Mouse (Mus musculus) pancreas, adult 10 weeks (tissue): ENCODE data around the gene Arr3. TPM values are rescaled to one million over a fixed set of nuclear protein-coding genes. Genes with fewer than 3 reads are reported as not detected.

Experiments
- polyA plus RNA-seq: library from polyadenylated mRNA; stranded (reverse); fragments of 350-450 nt; fragmentation: Illumina TruSeq; extraction: RNeasy Lipid Tissue Mini Kit (QIAGEN cat#74804); gene quantifications from one replicate; pipeline ENCODE4 v1.2.3, GENCODE M21; 2015; ENCODE audit warnings: low read depth, low replicate concordance; ENCODE audit not compliant: insufficient read depth

The Arr3 gene
- polyA plus RNA-seq, result not detected

DNA sequence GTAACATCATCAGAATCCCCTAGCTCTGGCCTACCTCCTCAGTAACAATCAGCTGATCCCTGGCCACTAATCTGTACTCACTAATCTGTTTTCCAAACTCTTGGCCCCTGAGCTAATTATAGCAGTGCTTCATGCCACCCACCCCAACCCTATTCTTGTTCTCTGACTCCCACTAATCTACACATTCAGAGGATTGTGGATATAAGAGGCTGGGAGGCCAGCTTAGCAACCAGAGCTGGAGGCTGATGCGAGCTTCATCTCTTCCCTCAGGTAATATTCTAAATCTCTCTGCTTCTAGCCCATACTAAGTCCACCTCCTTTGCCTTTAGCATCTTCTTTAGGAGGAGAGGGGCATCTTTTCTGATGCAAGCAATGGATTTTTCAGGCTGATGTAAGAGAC lies at the start of gene Arr3:
Gene Arr3 (plus strand): TSS at position 184 of the 400 bp plus-strand sequence.

DNA sequence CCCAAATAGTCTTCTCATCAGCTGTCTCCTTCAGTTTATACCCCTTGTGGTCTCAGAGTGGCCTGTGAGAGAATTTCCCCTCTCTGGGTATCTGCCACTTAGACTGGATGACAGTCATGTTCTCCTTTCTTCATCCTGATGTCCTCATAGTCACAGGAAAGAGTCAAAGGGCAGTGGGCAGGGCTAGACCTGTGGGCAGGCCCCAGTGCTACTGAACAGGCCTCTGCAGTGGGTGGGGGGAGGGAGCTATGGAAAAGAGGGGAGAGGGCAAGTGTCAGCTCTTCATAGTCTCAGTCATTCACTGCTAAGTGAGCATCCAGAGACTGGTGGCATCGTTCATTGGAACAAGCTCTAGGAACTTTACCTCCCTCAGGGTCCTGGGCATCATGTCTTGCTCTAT lies 33.3 kb upstream of the Arr3 start, which contains the start of gene Awat1:
Gene Awat1 (plus strand): TSS at position 301 of the 400 bp plus-strand sequence.

GRCm38 (mm10) chrX:100594791-100595190 lies 10.5 kb upstream of the Arr3 start, which contains the start of gene P2ry4:
TSS of gene P2ry4 (minus strand) at chrX:100594869.

DNA sequence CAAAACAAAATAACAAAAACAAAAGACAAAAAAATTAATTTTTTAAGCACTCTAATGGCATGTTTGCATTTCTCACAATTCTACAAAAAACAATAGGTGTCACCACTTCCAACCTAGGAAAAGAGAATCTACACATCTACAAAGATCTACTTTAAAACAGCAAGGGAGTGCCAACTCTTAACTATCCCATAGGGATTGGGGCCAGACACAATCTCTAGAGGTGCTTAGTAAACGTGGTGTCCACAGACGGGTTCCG lies 20.2 kb downstream of the Arr3 start, which contains the start of gene Kif4:
Gene Kif4 (plus strand): TSS at position 192 of the 256 bp plus-strand sequence.

DNA sequence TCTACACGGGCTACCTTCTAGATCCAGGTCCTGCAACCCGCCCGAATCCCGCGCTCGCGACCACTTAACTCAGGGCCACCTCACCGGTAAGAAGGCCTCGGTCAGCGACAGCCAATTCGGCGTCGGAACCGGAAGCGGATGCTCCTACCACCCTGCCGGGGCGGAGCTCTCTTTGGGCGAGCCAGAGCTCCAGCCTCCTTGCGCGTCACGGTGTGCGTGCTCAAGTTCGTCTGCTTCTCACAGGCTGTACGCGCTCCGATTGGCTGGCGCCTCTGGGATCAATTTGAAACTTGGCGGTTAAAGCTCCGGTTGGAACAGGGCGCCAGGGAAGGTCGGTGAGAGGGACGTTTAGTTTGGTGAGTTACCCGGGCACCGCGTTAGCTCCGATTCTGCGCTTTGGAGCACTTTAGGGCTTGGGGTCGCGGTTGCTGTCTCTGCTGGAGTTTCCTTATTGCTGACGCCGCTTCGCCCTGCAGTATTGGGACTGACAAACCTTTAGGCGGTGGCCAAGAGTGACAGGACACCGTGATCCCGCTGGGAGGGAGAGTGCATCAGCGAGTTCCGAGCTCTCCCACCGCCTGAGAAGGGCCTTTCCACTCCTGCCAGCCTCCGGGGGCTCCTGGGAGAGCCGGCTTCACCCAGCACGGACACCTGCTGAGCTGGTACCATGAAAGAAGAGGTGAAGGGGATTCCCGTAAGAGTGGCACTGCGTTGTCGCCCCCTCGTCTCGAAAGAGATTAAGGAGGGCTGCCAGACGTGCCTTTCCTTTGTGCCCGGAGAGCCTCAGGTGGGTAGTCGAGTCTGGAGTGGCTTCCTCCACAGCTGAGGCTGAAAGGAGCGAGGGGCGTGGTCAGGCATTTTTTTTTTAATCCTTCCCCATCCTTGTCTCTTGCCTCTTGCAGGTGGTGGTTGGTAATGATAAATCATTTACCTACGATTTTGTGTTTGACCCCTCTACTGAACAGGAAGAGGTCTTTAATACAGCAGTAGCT lies 20.8 kb downstream of the Arr3 start, which contains the start of gene Pdzd11:
Gene Pdzd11 (minus strand): TSS at position 767 of the 992 bp plus-strand sequence.

Other genes starting within 250 kb of the Arr3 start
- gene Otud6a, start 176.5 kb upstream of the Arr3 start, polyA plus RNA-seq, result not detected
- gene Awat2, start 162.8 kb upstream of the Arr3 start, polyA plus RNA-seq, result not detected
- gene Igbp1, start 111.2 kb upstream of the Arr3 start, polyA plus RNA-seq, result 11.2 TPM
- gene Dgat2l6, start 80.7 kb upstream of the Arr3 start, polyA plus RNA-seq, result not detected
- not detected for gene Awat1, start 33.2 kb upstream of the Arr3 start, polyA plus RNA-seq
- not detected for gene P2ry4, start 10.6 kb upstream of the Arr3 start, polyA plus RNA-seq
- gene Kif4, start 20.2 kb downstream of the Arr3 start, polyA plus RNA-seq, result not detected
- 8.1 TPM for gene Pdzd11, start 21.1 kb downstream of the Arr3 start, polyA plus RNA-seq
- not detected for gene Gdpd2, start 124.4 kb downstream of the Arr3 start, polyA plus RNA-seq
- gene Dlg3, start 162.2 kb downstream of the Arr3 start, polyA plus RNA-seq, result 7.2 TPM